Mouse (Mus musculus) C2C12 (cell line): ENCODE measurements around the gene Uvrag. TPM values are rescaled to one million over a fixed set of nuclear protein-coding genes. Genes with fewer than 3 reads are reported as not detected.
A peak's percentile ranks its signal among the peaks of the same experiment; 100 is the strongest.

Source experiments
- H3K27me3 ChIP-seq: one replicate; pipeline ENCODE4 v1.6.1; 2011; ENCODE audit not compliant: control insufficient read depth, insufficient read depth, insufficient read length
- H3K36me3 ChIP-seq: one replicate; pipeline ENCODE4 v1.6.1; 2011; ENCODE audit not compliant: control insufficient read depth, insufficient read depth
- H3K4me3 ChIP-seq: one replicate; pipeline ENCODE4 v1.5.1; 2011; ENCODE audit warnings: mild to moderate bottlenecking, control low read depth; ENCODE audit not compliant: poor library complexity, insufficient read depth, severe bottlenecking
- H3K79me2 ChIP-seq: one replicate; pipeline ENCODE4 v1.6.1; 2011; ENCODE audit not compliant: control insufficient read depth, insufficient read depth
- H3K79me3 ChIP-seq: one replicate; pipeline ENCODE4 v1.6.1; 2011; ENCODE audit warnings: low read depth, control low read depth
- H3ac ChIP-seq: one replicate; pipeline ENCODE3; 2011; ENCODE audit warnings: low read depth; ENCODE audit not compliant: control insufficient read depth, insufficient read length
- CEBPB ChIP-seq: IDR thresholded peaks from one replicate; pipeline ENCODE4 v1.6.1; 2011; ENCODE audit warnings: low read depth, mild to moderate bottlenecking, control low read depth, moderate library complexity
- CTCF ChIP-seq: IDR thresholded peaks from one replicate; pipeline ENCODE4 v1.5.1; 2011; ENCODE audit not compliant: control insufficient read depth, insufficient read depth, insufficient read length
- FOSL1 ChIP-seq: IDR thresholded peaks from one replicate; pipeline ENCODE4 v1.8.0; 2011; ENCODE audit warnings: mild to moderate bottlenecking, low read length; ENCODE audit not compliant: poor library complexity, insufficient read depth, severe bottlenecking
- MAX ChIP-seq: IDR thresholded peaks from one replicate; pipeline ENCODE4 v1.6.1; 2011; ENCODE audit warnings: mild to moderate bottlenecking, control low read depth
- MYOD1 ChIP-seq: IDR thresholded peaks from one replicate; pipeline ENCODE4 v1.6.1; 2011; ENCODE audit warnings: low read depth; ENCODE audit not compliant: control insufficient read depth, insufficient read length
- MYOG ChIP-seq: IDR thresholded peaks from one replicate; pipeline ENCODE4 v1.6.1; 2011; ENCODE audit not compliant: control insufficient read depth, insufficient read length; ENCODE audit errors: extremely low read depth
- USF1 ChIP-seq: IDR thresholded peaks from one replicate; pipeline ENCODE4 v1.6.1; 2011; ENCODE audit warnings: low read depth, mild to moderate bottlenecking, control low read depth, moderate library complexity
- polyA plus RNA-seq: library from polyadenylated mRNA; unstranded; fragments of >200 nt; fragmentation: generic; extraction: Trizol; gene quantifications from one replicate; pipeline ENCODE4 v1.2.1, GENCODE M21; 2012; ENCODE audit warnings: missing spikeins

The Uvrag gene
- polyA plus RNA-seq, 1 experiment, result 9.0 TPM

GRCm38 (mm10) chr7:99085249-99085648 lies 55.7 kb downstream of the Uvrag start:
- Histone ChIP-seq H3ac (no peak overlapping the region), H3K4me3 (no peak overlapping the region), H3K79me3 (no peaks in the 10 kb centered on the region), H3K36me3 (peaks cover 10% of the 10 kb centered on the region), H3K27me3 (no peaks in the 10 kb centered on the region), H3K79me2 (no peaks in the 10 kb centered on the region)
- no peak for TF ChIP-seq USF1
- TF ChIP-seq MYOD1, result peak; percentile 77
- no peak for TF ChIP-seq MAX

GRCm38 (mm10) chr7:99079522-99079921 lies 61.4 kb downstream of the Uvrag start:
- H3K79me3 ChIP-seq, result no peaks in the 10 kb centered on the region
- no peak overlapping the region for H3ac ChIP-seq
- no peak overlapping the region for H3K4me3 ChIP-seq
- no peak for TF ChIP-seq CTCF
- TF ChIP-seq MAX, result no peak
- TF ChIP-seq FOSL1, result no peak
- no peak for TF ChIP-seq MYOD1
- no peaks in the 10 kb centered on the region for H3K27me3 ChIP-seq
- no peaks in the 10 kb centered on the region for H3K79me2 ChIP-seq
- no peaks in the 10 kb centered on the region for H3K36me3 ChIP-seq

GRCm38 (mm10) chr7:99078805-99079204 lies 62.1 kb downstream of the Uvrag start:
- Histone ChIP-seq H3K79me2 (no peaks in the 10 kb centered on the region), H3K4me3 (no peak overlapping the region), H3K36me3 (no peaks in the 10 kb centered on the region), H3K27me3 (no peaks in the 10 kb centered on the region), H3ac (no peak overlapping the region), H3K79me3 (no peaks in the 10 kb centered on the region)
- TF ChIP-seq MYOG (no peak), FOSL1 (no peak), CTCF (no peak), MYOD1 (no peak), CEBPB (no peak), USF1 (no peak), MAX (no peak)

- Histone ChIP-seq H3ac (no peak overlapping the region), H3K79me3 (no peaks in the 10 kb centered on the region), H3K27me3 (no peaks in the 10 kb centered on the region), H3K4me3 (no peak overlapping the region), H3K36me3 (no peaks in the 10 kb centered on the region), H3K79me2 (no peaks in the 10 kb centered on the region)
- TF ChIP-seq CTCF, result no peak
- no peak for TF ChIP-seq MYOG
- TF ChIP-seq MYOD1, result no peak
- no peak for TF ChIP-seq MAX
- TF ChIP-seq USF1, result no peak
- no peak for TF ChIP-seq FOSL1
- TF ChIP-seq CEBPB, result no peak
These were observed 63.7 kb downstream of the Uvrag start for GRCm38 (mm10) chr7:99077234-99077633.

- Histone ChIP-seq H3K79me3 (no peaks in the 10 kb centered on the region), H3ac (no peak overlapping the region), H3K27me3 (no peaks in the 10 kb centered on the region), H3K4me3 (no peak overlapping the region), H3K36me3 (no peaks in the 10 kb centered on the region), H3K79me2 (no peaks in the 10 kb centered on the region)
- TF ChIP-seq MAX (no peak), MYOG (no peak), CTCF (no peak), USF1 (no peak), CEBPB (no peak), FOSL1 (no peak), MYOD1 (no peak)
These were observed 65.8 kb downstream of the Uvrag start for GRCm38 (mm10) chr7:99075101-99075500.

GRCm38 (mm10) chr7:99073734-99074372 lies 67.1 kb downstream of the Uvrag start:
- Histone ChIP-seq H3K36me3 (no peaks in the 10 kb centered on the region), H3ac (no peak overlapping the region), H3K27me3 (no peaks in the 10 kb centered on the region), H3K79me2 (no peaks in the 10 kb centered on the region), H3K4me3 (no peak overlapping the region), H3K79me3 (no peaks in the 10 kb centered on the region)
- TF ChIP-seq MAX (no peak), CTCF (no peak), MYOD1 (no peak), MYOG (no peak), USF1 (no peak), FOSL1 (no peak), CEBPB (no peak)
